Mouse (Mus musculus) neutrophil, adult 5-6 weeks (primary cell): ENCODE measurements around the gene Ssbp1. TPM values are rescaled to one million over a fixed set of nuclear protein-coding genes. Genes with fewer than 3 reads are reported as not detected.

Source experiments
- ATAC-seq: fragments of 151-379, 151-347 bp; 2 replicates; pipeline ENCODE4 v1.8.0; 2017; ENCODE audit warnings: mild to moderate bottlenecking, moderate TSS enrichment; ENCODE audit not compliant: insufficient number of reproducible peaks, poor library complexity, low FRiP score, severe bottlenecking; ENCODE audit errors: extremely low read depth
- total RNA-seq: library from RNA; stranded (forward); fragments of 200-1000 nt; gene quantifications from 2 replicates; pipeline ENCODE4 v1.2.3, GENCODE M21; 2017

Ssbp1 gene
- total RNA-seq, 1 experiment from 2014 or later = 68.6 TPM

- no peak for ATAC-seq
Observed at GRCm38 (mm10) chr6:40443281-40443928, 27.7 kb upstream of the Ssbp1 start.

GRCm38 (mm10) chr6:40448626-40449025, 22.5 kb upstream of the Ssbp1 start:
- ATAC-seq = no peak

- peak; percentile 71; the same call in 1 of the 2 replicates for ATAC-seq
Observed at GRCm38 (mm10) chr6:40454436-40455041, 16.6 kb upstream of the Ssbp1 start.

GRCm38 (mm10) chr6:40465710-40466109, 5.4 kb upstream of the Ssbp1 start:
- ATAC-seq = 0 out of 2 replicates have a peak, but pooled peaks have one; percentile 39

GRCm38 (mm10) chr6:40471720-40472010, 513 bp downstream of the Ssbp1 start:
- no peak for ATAC-seq

GRCm38 (mm10) chr6:40476132-40476531, 5.0 kb downstream of the Ssbp1 start:
- peak; percentile 35; the same call in 1 of the 2 replicates for ATAC-seq

- ATAC-seq = no peak
Observed at GRCm38 (mm10) chr6:40479705-40480104, 8.6 kb downstream of the Ssbp1 start.

- no peak for ATAC-seq
Observed at GRCm38 (mm10) chr6:40482318-40482717, 11.2 kb downstream of the Ssbp1 start.

- ATAC-seq = no peak
Observed at GRCm38 (mm10) chr6:40490933-40491332, 19.8 kb downstream of the Ssbp1 start, which contains the start of gene Tas2r137. Tas2r137 (plus strand) TSS chr6:40491233.

GRCm38 (mm10) chr6:40493229-40493628, 22.1 kb downstream of the Ssbp1 start, which contains the start of gene Tas2r108:
Tas2r108 (plus strand) TSS chr6:40493529.
- ATAC-seq = no peak

- no peak for ATAC-seq
Observed at GRCm38 (mm10) chr6:40519408-40519807, 48.3 kb downstream of the Ssbp1 start, which contains the start of gene Prss37. Prss37 (minus strand) TSS chr6:40519508.

Other genes with a start within 250 kb of the Ssbp1 start
- gene Agk, start 146.2 kb upstream of the Ssbp1 start, total RNA-seq = 17.1 and 19.7 TPM in 2 replicates
- gene E330009J07Rik, start 35.2 kb upstream of the Ssbp1 start, total RNA-seq = 16.8 and 18.5 TPM in 2 replicates
- gene Wee2, start 32.3 kb upstream of the Ssbp1 start, total RNA-seq = not detected in 2 replicates
- 0.58 and 0.74 TPM in 2 replicates for gene Tas2r137, start 19.9 kb downstream of the Ssbp1 start, total RNA-seq
- not detected in 2 replicates for gene Tas2r108, start 22.2 kb downstream of the Ssbp1 start, total RNA-seq
- gene Prss37, start 48.2 kb downstream of the Ssbp1 start, total RNA-seq = not detected in 2 replicates
- not detected in 2 replicates for gene Olfr461, start 83.7 kb downstream of the Ssbp1 start, total RNA-seq
- not detected in 2 replicates for gene Olfr460, start 98.1 kb downstream of the Ssbp1 start, total RNA-seq
- 84.5 and 85.2 TPM in 2 replicates for gene Clec5a, start 114.5 kb downstream of the Ssbp1 start, total RNA-seq
- not detected in 2 replicates for gene Tas2r138, start 142.0 kb downstream of the Ssbp1 start, total RNA-seq
- 73.4 and 107 TPM in 2 replicates for gene Mgam, start 157.5 kb downstream of the Ssbp1 start, total RNA-seq